Mouse (Mus musculus) spleen, postnatal 36 days (tissue): ENCODE data around the gene Dph5.

Source experiments
- DNase-seq, 2 experiments: peaks; one replicate each; pipeline ENCODE4 v3.0.0; 2022; ENCODE audit warnings: low spot score in 2 of 2, mixed read lengths in 1 of 2

Dph5 gene

GRCm38 (mm10) chr3:115951221-115951620, 63.6 kb downstream of the Dph5 start:
- no peak for DNase-seq

GRCm38 (mm10) chr3:115952356-115952755, 64.7 kb downstream of the Dph5 start:
- no peak for DNase-seq

- no peak for DNase-seq
Observed at GRCm38 (mm10) chr3:115953088-115953487, 65.5 kb downstream of the Dph5 start.

- no peak for DNase-seq
Observed at GRCm38 (mm10) chr3:115957223-115957622, 69.6 kb downstream of the Dph5 start.

GRCm38 (mm10) chr3:115961311-115962027, 73.8 kb downstream of the Dph5 start:
- no peak for DNase-seq

- no peak for DNase-seq
Observed at GRCm38 (mm10) chr3:115962028-115962415, 74.4 kb downstream of the Dph5 start.

GRCm38 (mm10) chr3:115963597-115963996, 76.0 kb downstream of the Dph5 start:
- DNase-seq, result no peak

- DNase-seq, result no peak
Observed at GRCm38 (mm10) chr3:115964071-115964470, 76.4 kb downstream of the Dph5 start.

GRCm38 (mm10) chr3:115968745-115969530, 81.3 kb downstream of the Dph5 start:
- DNase-seq, result no peak

- DNase-seq, result no peak
Observed at GRCm38 (mm10) chr3:115971045-115971785, 83.6 kb downstream of the Dph5 start.

- no peak for DNase-seq
Observed at GRCm38 (mm10) chr3:115971891-115972646, 84.4 kb downstream of the Dph5 start.

- DNase-seq, result peak; percentile 51 to 53
Observed at GRCm38 (mm10) chr3:115974228-115974627, 86.6 kb downstream of the Dph5 start.

- DNase-seq, result no peak
Observed at GRCm38 (mm10) chr3:115974995-115975394, 87.4 kb downstream of the Dph5 start.

GRCm38 (mm10) chr3:115979000-115979399, 91.4 kb downstream of the Dph5 start:
- no peak for DNase-seq

- DNase-seq, result no peak
Observed at GRCm38 (mm10) chr3:115983217-115983616, 95.6 kb downstream of the Dph5 start.
